Mouse (Mus musculus) layer of hippocampus, adult 11-12 months (tissue): ENCODE results near the gene Def8.

Experiments
- DNase-seq: peaks from one replicate; pipeline ENCODE4 v3.0.0; 2022; ENCODE audit warnings: low spot score

The Def8 gene

DNA sequence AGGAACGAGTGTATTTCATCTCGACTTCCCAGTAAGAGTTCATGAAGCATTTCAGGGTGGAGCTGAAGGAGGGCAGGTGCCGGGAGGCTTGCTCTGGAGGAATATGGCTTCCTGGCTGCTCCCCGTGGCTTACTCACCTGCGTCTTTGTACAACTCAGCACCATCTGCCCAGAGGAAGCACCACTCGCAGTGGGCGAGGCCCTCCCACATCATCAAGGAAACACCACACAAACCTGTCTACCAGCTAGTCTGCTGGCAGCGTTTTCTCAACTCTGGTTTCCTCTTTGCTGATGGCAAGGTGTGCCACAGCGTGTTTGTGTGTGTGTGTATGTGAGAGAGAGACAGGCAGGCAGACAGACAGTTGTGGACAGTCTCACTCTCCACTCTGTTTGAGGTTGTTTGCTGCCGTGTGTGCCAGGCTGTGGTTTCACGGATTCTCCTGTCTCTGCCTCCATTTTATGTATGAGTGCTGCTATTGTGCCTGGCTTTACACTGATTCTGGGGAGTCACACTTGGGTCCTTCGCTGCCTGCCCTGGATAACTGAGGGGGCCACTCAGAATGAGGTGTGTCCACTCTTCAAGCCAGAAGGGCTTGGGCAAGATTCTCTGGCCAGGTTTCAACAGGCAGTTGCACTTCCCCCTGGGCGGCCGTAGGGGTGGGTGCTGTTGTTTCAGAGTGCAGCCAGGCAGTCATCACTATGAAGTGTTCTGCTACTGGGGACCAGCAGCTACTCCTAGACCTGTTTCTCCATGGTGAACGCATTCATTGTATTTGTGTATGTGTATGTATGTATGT lies 68.2 kb downstream of the Def8 start:
- no peak for DNase-seq

DNA sequence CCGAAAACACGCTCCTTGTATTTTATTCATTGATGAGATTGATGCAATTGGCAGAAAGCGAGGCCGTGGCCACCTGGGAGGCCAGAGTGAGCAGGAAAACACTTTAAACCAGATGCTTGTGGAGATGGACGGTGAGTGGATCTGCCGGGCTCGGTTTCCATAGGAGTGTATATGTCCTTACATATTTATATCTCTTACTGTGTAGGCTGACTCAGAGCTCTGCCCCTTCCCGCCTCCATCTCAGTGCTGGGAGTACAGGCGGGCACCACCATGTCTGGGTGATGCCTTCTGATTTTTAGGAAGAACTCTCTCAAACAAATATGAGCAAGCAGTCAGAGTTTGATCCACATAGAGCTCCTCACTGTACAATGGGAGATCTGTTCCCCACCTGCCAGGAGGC lies 69.6 kb downstream of the Def8 start:
- DNase-seq = no peak

DNA sequence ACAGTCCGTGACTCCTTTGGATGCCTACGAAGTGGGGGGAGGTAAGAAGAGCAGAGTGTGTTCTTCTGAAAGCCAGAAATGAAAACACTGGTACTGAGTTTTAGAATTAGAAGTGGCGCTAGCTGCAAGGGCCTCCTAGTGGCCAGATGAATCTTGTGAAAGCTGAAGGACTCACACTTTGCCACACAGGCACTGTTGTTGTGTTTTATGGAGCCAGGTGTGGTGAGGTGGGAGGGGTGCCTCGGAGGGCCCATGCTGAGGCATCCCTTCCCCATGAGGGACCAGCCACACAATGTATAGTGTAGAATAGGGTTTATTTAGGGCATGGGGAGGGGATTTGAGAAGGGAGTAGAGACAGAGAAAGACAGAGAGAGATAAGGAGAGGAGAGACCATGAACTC lies 74.4 kb downstream of the Def8 start:
- DNase-seq = no peak

DNA sequence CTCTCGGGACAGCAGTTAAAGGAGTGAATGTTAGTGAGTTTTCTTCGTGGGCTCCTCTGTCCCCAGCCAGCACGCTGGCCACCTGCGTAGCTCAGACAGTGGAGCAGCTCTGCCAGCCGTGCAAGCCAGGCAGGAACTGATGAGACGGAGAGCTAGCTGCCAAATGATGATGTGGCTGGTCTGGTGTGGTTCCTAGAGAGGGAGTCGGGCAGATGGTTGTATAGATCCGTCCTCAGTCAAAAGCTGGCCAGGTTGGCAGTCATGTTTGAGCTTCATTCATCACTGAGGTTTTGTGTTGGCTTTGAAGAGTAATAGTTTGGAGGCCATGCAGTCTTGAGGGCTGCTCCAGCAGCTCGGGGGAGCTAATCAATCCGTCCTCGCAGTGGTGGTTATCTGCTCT lies 75.6 kb downstream of the Def8 start:
- peak; percentile 57 for DNase-seq

DNA sequence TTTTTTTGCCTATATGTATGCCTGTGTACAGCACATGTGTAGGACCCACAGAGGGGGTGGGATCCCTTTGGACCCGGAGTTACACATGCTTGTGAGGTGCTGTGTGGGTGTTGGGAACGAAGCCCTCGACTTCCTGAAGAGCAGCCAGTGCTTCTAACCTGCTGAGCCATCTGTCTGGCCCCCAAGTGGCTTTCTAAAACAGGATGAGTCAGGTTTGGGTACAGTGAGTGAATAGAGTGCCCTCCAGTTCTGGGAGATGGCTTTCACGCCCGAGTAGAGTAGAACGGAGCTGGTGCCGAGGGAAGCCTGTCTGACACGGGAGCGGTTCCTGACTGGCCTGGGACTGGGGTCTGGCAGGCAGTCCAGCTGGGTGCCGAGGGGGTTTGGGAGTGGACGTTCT lies 76.2 kb downstream of the Def8 start:
- no peak for DNase-seq

DNA sequence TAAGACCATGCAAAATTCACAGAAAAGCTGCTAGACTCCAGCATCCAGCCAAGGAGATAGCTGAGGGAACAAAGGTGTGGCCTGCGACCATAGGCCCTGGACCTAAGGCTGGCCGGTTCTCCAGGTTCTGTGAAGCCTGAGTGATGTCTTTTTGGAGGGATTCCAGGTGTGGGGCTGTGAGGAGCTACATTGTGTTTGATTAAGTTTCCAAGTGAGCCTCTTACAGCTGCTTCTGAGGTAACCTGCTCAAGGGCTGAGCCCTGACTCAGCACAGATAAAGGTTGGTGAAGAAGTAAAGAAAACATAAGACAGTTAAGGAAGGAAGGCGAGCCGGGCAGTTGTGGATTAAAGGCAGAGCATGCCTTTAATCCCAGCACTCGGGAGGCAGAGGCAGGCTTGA lies 78.9 kb downstream of the Def8 start:
- no peak for DNase-seq

DNA sequence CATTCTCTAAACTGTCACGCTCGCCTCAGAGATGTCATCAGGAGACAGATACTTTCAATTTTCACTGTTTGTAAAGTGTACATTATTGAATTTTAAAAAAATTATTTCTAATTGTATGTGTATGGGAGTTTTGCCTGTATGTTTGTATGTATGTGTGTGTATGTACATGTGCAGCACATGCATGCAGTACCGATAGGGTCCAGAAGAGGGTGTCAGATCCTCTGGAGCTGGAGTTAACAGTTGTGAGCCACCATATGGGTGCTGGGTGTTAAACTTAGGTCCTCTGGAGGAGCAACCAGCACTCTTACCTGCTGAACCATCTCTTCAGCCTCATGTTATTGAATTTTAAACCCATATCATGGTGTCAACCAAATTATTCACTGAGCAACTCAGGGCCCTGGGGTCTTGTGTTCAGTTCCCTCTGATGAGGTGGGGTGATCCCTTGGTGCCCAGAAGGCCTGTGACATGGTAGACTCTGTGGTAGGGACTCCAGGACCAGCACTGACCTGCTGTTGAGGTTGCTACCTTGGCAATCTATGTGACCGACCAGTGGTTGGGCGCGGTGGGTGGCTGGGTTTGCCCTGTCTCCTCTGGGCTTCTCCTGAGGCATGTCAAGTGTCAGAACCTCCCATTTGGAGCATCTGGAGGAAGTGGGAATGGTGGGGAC lies 80.6 kb downstream of the Def8 start:
- no peak for DNase-seq

DNA sequence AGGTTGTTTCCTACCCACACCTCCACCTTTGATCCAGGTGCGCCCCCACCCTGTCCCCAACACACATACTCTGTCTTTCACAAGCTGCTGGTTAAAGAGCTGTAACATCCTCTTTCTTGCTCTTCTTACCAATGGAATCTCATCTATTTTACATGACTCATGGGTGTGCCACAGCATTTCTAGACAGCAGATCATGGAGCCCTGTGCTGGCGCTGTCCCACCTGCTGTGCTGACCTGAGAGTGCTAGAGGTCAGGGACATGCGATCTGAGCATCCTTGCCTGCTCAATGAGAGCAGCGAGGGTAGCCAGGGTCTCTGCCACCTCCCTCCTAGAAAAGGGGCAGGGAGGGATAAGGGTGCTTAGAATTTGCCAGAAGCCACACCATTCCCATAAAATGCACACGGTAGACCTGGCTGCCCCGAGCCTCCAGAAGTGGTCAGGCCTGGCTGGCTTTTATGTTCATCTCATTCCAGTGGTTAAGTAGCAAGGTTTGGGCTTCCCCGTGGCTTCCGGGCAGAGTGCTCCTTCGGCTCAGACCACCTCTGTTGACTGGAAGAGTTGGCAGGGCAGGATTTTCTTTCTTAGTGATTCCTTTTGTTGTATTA lies 81.4 kb downstream of the Def8 start:
- no peak for DNase-seq

DNA sequence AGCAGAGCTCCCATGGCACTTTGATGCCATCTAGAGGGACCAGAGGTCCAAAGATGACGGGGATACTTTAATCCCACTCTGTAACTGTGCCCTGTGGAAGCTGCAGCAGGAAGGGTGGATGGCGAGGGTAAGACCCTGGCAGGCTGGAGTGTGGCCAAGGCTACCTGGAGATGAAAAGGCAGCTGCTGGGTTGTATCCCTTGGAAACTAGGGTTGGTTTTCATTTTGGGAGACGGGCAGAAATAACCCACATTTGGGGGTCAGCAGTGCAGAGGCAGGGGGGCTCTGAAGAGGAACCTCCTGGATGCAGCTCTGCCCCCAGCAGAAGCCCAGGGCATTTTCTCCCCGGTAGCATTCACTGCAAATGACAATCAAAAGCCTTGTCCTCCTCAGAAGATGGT lies 81.9 kb downstream of the Def8 start:
- no peak for DNase-seq

DNA sequence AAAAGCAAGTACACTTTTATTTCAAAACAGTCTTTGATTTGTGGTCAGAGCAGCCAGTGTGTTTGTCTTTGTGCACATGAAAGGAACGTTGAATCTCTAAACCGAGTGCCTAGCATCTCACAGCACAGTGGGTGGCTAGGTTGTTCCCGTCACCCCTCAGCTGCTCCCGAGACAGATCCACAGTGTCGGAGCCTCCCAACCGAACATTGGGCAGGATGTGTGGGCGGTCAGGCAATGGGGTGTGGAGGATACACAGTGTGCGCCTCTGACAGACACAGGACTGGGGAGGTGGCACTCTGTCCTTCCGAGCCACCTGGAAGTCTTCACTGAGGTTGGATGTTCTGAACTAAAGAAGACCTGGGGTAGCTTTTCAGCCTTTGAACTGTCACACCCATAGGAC lies 82.4 kb downstream of the Def8 start:
- DNase-seq = no peak

DNA sequence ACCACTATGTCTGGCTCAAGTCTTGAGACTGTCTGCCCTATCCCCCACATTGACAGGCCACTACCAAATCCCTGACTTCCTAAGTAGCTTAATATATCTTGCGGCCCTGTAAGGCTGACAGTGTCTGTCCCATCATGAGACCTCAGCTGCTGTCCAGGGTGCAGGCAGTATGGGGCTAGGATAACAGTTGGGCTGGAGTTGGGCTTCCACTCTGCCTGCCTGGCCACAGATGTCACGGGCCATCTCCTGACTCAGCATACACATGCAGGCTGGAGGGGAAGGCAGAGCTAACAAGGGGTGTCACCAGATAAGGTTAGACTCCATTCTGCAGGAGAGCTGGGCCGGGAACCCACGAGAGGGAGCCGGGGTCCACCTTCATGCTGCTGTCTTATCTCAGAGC lies 83.8 kb downstream of the Def8 start:
- DNase-seq = no peak

DNA sequence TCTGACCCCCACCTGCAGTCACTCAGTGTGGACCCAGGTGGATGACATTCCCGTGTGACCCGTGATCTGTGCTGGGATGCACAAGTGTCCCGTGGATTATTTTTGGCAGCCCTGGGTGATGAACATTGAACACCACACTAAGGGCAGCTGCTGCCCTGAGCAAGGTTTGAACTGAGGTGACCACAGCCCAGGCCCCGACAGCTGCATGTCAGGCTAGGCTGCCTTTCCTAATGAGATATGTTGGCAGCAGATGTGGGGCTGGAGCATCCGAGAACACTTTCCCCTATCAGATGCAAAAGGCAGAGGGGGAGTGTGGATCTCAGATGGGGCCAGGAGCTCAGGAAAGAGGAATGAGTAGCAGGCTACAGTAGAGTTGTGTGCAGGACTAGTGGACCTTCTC lies 87.5 kb downstream of the Def8 start:
- DNase-seq = no peak
